Mouse (Mus musculus) c-Kit-positive CD71-negative TER-119-negative erythroid progenitor cells, embryonic 14.5 days (primary cell): ENCODE data around the gene Mpp1.
A peak's percentile ranks its signal among the peaks of the same experiment; 100 is the strongest.
"Not testable (repeated sequence)": the region's sequence is repeated elsewhere in the genome, so short reads cannot be mapped to it uniquely, and the experiment has no call there.

Experiments used
- DNase-seq: peaks from one replicate; pipeline ENCODE4 v3.0.0-alpha.2; 2013; ENCODE audit warnings: low read depth

Gene Mpp1

DNA sequence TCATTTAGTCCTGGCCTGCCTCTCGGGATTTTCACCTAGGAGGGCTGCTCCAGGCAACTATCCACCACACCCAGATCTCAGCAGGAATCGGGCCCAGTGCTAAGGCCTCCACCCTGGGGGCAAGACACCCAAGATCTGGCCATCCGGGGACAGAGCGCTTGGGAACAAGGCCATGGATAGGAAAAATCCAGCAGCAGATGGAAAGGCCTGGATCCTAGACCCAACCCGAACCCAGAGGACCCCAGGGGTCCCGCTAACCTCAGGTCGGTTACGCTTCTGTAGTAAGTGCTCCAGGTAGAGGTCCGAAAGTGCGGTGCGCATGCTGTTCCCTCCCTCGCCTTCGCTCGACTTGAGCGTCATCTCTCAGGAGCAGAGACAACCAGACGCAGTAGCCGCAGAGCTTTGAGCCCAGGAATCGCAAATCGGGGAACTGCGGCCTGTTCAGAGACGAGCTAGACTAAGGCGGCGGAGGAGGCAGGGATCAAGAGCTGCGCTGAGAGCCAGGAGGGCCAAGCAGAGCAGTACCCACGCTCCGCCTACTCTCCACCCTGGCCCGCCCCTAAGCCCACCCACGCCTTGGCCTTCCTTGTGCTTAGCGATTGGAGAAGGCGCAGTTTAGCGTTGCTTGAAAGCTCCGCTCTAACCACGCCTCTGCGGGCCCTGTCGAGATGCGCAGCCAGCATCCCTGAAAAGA lies at the start of gene Mpp1:
Gene Mpp1, minus strand, starts transcription at position 550 of the 694 bp plus-strand sequence.
- peak; percentile 65 for DNase-seq

DNA sequence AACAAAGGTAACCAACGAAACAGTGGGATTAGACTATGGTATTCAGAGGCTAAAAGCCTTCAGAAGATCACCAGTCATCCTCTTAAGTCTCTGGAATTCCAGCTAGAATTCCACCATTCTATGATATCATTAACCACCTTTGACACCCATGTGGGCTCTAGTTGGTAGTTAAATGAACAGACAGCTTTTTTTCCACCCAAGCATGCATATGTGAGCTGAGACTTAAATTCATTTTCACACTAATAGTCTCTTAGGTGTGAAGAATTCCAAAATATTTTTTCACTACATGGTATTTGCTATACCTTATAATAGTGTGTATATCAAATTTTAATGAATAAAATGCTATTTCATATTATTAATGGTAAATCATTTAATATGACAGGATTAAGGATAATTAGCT lies 32.9 kb upstream of the Mpp1 start, which contains the start of gene Smim9:
Gene Smim9, minus strand, starts transcription at position 101 of the 400 bp plus-strand sequence.
- DNase-seq, result no peak

GRCm38 (mm10) chrX:75155576-75156243 lies 24.9 kb upstream of the Mpp1 start:
- DNase-seq, result no peak

GRCm38 (mm10) chrX:75152249-75152648 lies 21.4 kb upstream of the Mpp1 start:
- no peak for DNase-seq

- DNase-seq, result no peak
Measured at GRCm38 (mm10) chrX:75150304-75150703, 19.5 kb upstream of the Mpp1 start.

GRCm38 (mm10) chrX:75148414-75148813 lies 17.6 kb upstream of the Mpp1 start:
- DNase-seq, result no peak

DNA sequence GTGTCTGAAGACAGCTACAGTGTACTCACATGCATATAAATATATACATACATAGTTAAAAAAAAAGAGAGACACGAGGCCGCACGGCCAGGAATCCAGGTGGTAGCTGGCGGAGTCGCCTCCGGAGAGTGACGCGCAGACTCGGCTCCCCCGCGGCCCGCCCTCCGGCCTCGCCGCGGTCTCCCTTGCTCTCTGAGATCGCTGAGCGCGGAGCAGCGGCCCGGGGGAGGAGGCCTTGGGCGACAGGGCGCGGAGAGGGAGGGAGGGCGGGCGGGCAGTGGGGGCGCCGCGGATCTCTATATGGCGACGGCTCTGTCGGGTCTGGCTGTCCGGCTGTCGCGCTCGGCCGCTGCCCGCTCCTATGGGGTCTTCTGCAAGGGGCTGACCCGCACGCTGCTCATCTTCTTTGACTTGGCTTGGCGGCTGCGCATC lies 12.3 kb upstream of the Mpp1 start:
- not testable (repeated sequence) for DNase-seq

DNA sequence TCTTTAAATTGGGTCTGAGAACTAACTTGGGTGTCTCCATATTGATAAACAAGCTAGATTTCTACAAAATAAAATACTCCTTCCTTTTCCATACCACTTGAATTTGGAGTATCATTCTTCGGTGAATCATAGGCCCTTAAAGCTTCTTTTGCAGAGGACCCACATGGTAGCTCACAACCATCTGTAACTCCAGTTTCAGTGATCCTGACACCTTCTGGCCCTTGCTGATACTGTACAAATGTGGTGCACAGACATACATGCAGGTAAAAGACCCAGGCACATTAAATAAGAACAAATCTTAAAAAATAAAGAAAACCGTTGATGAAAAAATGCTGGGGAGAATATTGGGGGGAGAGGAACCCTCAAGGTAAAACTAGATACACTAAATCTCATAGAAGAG lies 7.4 kb upstream of the Mpp1 start:
- DNase-seq, result no peak

- DNase-seq, result no peak
Measured at GRCm38 (mm10) chrX:75137729-75138128, 6.9 kb upstream of the Mpp1 start.

DNA sequence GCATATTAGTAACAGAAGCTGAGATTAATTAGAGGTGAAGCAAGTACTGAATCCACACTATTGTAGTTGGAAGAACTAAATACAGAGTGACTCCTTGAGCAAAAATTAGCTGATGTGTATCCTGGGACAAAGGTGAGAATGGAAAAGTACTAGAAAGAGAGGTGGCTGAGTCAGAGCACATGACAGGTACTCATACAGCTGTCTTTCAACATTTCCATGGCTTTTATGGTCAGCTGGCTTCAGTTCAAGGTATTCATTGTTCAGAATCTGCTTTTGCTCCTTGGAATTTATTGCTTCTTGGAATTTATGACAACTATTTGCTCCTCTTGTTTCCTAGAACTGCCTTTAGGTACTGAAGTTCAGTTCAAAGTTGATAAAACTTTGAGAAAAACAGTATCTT lies 6.1 kb upstream of the Mpp1 start:
- no peak for DNase-seq

- no peak for DNase-seq
Measured at GRCm38 (mm10) chrX:75129474-75129873, 1.3 kb downstream of the Mpp1 start.

GRCm38 (mm10) chrX:75128333-75128980 lies 2.4 kb downstream of the Mpp1 start:
- DNase-seq, result no peak

- no peak for DNase-seq
Measured at GRCm38 (mm10) chrX:75126893-75127292, 3.9 kb downstream of the Mpp1 start.

DNA sequence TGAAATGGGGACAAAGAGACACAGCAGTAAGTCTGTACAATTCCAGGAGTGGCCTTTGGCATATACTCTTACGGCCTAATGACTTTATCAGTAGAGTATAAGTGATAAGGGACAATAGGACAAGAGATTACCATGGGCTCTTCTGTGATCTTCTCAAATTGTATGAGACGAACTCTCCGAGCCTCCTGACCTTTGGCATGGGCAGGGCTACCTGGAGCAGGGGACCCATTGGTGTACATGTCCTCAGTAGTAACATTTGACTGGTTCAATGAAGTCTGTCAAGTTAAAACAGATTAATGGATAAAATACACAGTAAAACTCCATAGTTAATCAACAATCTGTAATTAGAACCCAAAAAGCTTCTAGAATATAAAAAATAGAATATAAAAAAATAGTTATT lies 5.2 kb downstream of the Mpp1 start:
- DNase-seq, result no peak

GRCm38 (mm10) chrX:75115550-75115949 lies 15.3 kb downstream of the Mpp1 start:
- DNase-seq, result no peak

DNA sequence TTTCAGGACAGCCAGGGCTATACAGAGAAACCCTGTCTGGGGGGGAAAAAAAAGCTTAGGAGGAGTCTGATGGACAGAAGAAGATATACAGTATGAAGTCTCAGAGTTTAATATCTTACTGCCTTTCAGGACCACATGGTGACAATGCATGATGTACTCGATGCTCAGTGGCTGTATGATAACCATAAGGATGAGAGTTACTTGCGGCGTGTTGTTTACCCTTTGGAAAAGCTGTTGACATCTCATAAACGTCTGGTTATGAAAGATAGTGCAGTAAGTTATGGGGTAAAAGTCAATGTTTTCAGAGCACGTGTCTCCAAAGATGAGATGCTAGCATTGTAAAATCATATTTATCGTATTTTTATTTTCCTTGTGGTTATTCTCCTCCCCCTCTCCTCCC lies 28.5 kb downstream of the Mpp1 start:
- no peak for DNase-seq

GRCm38 (mm10) chrX:75098799-75099198 lies 32.0 kb downstream of the Mpp1 start:
- no peak for DNase-seq

- DNase-seq, result no peak
Measured at GRCm38 (mm10) chrX:75096163-75096770, 34.5 kb downstream of the Mpp1 start.

DNA sequence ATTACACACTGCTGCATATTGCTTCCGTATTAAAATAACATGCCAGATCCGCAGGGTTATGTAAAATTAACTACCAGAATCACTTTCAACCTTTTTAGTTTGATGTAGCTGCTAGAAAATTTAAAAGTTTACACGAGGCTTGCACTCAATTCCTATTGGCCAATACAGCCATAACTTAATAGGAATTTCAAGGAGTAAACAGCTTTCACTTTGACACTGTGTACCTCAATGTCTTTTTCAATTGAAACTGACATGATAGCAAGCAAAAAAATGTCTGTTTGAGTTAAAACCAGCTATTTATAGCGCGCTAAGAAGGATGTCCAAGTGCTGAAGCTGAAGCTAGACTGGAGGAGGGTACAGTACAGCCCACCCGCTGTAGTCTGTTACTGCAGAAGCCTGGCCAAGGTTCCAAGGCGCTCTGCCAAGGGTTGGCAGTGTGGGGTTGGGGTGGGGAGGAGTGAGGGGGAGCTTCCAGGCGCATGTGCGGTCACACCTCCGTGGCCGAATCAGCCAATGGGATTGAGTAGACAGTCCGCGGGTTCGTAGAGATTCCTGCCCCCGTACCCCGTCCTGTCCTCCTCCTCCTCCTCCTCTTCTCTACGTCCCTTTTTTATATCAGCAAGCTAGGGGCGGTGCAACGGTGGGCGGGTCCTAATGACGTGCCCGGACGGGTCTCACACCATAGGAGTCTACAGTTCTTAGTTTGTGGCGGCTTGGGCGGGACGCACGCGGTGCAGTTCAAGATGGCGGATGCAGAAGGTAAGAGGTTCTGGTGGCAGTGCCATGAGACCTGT lies 35.2 kb downstream of the Mpp1 start, which contains the start of gene Dkc1:
Gene Dkc1, plus strand, starts transcription at position 486 of the 794 bp plus-strand sequence.
- peak; percentile 74 for DNase-seq

GRCm38 (mm10) chrX:75085654-75086053 lies 45.2 kb downstream of the Mpp1 start:
- DNase-seq, result no peak

GRCm38 (mm10) chrX:75084774-75085508 lies 45.9 kb downstream of the Mpp1 start, which contains the start of gene Gab3:
Gene Gab3, minus strand, starts transcription at chrX:75085458.
- peak; percentile 38 for DNase-seq
